Mouse (Mus musculus) cortical plate, adult 2 months (tissue): ENCODE data around the gene Kcnk13.

Source experiments
- CTCF ChIP-seq: fragments of 200-500 bp; IDR thresholded peaks from 2 replicates; pipeline ENCODE4 v1.5.1; 2011; ENCODE audit warnings: mild to moderate bottlenecking, control low read depth, low read length; ENCODE audit not compliant: insufficient read depth; ENCODE audit errors: extremely low read depth
- POLR2A ChIP-seq: fragments of 200-500 bp; IDR thresholded peaks from 2 replicates; pipeline ENCODE4 v1.6.1; 2011; ENCODE audit warnings: mild to moderate bottlenecking, low read length, control low read depth; ENCODE audit not compliant: insufficient read depth; ENCODE audit errors: extremely low read depth

DNA sequence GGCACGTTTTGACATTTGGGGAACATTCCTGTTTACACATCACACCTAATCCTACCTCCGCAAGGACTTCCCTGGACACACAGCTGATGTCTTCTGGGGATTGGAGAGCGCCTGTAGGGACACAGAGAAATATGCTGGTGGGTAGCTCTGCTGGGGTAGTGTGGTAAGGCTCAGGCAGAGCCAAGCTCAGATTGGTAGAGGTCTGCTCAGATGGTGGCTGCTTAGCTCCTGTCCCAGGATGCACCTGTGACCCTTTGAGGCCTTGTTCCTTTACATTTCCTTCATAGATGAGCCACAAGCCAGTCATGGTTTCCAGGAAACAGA lies 136.4 kb downstream of the Kcnk13 start:
- no peak for TF ChIP-seq POLR2A
- TF ChIP-seq CTCF: no peak
